Mouse (Mus musculus): ENCODE data around the gene Bckdha. TPM values are rescaled to one million over a fixed set of nuclear protein-coding genes. Genes with fewer than 3 reads are reported as not detected.

Gene Bckdha
- polyA plus RNA-seq, 1 experiment from 2014 or later = 69.1 TPM

DNA sequence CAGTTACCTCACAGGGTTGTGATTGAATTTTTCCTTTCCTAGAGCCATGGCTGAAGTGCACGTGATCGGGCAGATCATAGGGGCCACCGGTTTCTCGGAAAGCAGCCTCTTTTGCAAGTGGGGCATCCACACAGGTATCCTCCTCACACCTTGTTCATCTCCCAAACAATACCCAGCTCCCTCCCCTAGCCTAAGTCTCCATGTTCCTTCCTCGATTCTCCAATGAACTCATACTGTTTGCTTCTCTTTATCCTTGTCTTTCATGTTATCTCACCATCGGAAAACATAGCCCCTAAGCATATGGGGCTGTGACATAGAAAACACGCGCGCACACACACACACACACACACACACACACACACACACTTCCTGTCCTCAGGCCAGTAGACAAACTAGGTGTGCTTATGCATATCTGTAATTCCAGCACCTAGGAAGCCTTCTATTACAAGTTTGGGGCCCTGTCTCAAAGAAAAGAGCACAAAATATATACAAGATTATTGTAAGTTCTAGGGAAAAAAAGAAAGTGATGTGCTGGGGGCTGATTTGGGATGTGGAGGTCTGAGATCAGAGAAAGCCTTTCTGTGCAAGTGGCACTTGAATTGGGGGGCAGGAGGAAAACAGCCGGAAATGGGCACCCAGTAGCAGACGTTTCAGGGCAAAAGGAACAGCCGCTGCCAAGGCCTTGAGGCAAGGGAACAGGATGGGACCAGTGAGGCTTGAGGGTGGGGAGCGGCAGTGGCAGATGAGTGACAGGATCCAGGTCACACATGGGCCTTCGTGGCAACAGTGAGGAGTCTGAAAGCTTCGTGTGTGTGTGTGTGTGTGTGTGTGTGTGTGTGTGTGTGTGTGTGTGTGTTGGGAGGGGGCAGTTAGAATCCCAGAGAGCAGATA is 22.8 kb upstream of the Bckdha start:
- peak; percentile 79 for DNase-seq (ENCODE audit: low spot score)

- peak; percentile 97 for DNase-seq (ENCODE audit: low spot score)
Measured at GRCm38 (mm10) chr7:25680514-25681258, 21.9 kb upstream of the Bckdha start, which contains the start of gene B9d2. Gene B9d2, plus strand, starts transcription at chr7:25680780.

DNA sequence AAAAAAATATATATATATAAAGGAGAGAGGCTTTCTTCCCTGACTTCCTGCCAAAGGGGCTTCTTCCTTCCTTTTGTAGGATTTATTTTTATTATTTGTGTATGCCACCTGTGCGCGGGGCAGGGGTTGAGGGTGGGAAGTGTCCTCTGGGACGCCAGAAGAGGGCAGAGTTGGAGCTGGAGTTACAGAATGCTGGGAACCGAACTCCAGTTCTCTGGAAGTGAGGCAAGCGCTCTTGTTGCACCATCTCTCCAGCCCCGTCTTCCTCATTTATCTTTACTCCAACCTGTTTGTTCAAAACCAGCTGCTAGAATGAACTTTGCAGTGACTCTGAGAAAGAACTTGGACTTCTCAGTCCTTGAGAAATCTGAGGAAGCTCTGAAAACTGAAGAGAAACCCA is 21.2 kb upstream of the Bckdha start:
- DNase-seq (ENCODE audit: low spot score) = no peak

DNA sequence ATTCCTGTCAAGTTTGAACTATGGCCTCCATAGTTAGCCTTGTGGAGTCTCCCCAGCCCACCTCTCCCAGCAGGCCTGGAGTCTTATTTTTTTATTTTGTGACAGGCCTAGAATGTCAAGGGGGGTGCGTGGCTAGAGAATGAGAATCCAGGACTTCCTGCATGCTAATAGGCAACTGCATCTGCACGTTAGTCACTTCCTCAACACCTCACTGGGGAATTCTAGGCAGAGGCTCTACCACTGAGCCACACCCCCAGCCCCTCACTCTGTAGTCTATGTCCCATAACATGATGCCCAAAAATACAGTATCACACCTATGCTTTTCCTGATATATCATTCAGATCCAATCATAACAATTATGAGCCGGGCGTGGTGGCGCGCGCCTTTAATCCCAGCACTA is 18.2 kb upstream of the Bckdha start:
- DNase-seq (ENCODE audit: low spot score) = no peak

GRCm38 (mm10) chr7:25676085-25676781 is 17.5 kb upstream of the Bckdha start:
- DNase-seq (ENCODE audit: low spot score) = no peak

- DNase-seq (ENCODE audit: low spot score) = no peak
Measured at GRCm38 (mm10) chr7:25675405-25675804, 16.6 kb upstream of the Bckdha start.

GRCm38 (mm10) chr7:25674719-25675300 is 16.0 kb upstream of the Bckdha start, which contains the start of gene Tmem91:
Gene Tmem91, minus strand, starts transcription at chr7:25675166.
- peak; percentile 30 for DNase-seq (ENCODE audit: low spot score)

DNA sequence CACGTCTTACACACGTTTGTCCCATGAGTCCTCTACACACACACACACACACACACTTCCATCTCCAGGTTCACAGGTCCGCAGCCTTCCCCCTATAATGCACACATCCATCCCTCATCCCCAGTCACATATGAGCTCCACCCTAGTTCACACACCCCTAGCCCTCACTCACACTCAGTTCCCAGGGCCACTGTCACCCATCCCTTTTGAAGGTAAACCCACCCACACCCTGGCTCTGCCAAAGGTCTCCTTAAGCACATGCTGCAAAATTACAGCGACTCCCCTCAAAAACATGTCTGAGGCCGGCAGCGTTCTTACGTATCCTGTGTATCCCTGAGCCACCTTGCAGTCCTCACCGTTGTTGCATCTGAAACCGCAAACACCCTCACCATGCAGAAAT is 15.5 kb upstream of the Bckdha start:
- no peak for DNase-seq (ENCODE audit: low spot score)

DNA sequence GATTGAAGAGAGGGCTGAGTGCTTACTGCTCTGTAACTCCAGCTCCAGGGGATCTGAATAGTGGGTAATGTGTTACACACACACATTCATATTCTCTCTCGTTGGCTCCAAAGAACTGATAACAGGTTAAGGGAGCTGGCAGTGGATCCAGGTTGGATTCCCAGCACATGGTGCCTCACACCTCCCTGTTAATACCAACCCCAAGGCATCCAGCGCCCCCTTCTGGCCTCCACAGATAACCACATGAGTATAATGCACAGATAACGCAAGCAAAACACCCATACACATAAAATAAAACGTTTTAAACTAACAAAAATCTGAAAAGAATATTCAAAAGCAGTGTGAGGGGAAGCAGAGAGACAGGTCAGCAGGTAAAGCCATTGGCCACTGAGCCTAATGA is 13.7 kb upstream of the Bckdha start:
- DNase-seq (ENCODE audit: low spot score) = no peak

- no peak for DNase-seq (ENCODE audit: low spot score)
Measured at GRCm38 (mm10) chr7:25671686-25672085, 12.9 kb upstream of the Bckdha start.

- no peak for DNase-seq (ENCODE audit: low spot score)
Measured at GRCm38 (mm10) chr7:25670096-25670495, 11.3 kb upstream of the Bckdha start.

GRCm38 (mm10) chr7:25669631-25670030 is 10.8 kb upstream of the Bckdha start:
- no peak for DNase-seq (ENCODE audit: low spot score)

GRCm38 (mm10) chr7:25669158-25669557 is 10.4 kb upstream of the Bckdha start:
- DNase-seq (ENCODE audit: low spot score) = no peak

GRCm38 (mm10) chr7:25666381-25666780 is 7.6 kb upstream of the Bckdha start:
- no peak for DNase-seq (ENCODE audit: low spot score)

- DNase-seq (ENCODE audit: low spot score) = no peak
Measured at GRCm38 (mm10) chr7:25657785-25658184, 996 bp downstream of the Bckdha start.

- DNase-seq (ENCODE audit: low spot score) = no peak
Measured at GRCm38 (mm10) chr7:25655601-25656428, 3.0 kb downstream of the Bckdha start.

GRCm38 (mm10) chr7:25652244-25652759 is 6.5 kb downstream of the Bckdha start:
- no peak for DNase-seq (ENCODE audit: low spot score)

DNA sequence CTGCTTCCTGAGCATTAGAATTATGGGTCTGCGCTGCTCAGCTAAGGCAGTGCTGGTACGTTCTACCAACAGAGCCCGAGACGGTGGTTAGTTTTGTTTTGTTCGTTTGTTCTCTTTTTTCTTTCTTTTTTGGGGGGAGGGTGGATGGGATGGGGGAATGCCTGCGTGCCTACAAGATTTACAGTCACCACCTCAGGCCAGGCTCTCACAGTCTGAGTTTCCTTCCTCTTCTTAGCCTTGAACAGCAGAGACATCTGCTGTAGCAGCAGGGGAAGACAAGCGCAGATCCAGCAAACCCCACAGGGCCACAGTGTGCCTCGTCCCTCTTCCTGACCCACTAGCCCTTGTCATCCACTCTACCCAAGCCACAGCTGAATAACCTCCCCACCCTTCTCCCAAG is 7.5 kb downstream of the Bckdha start:
- DNase-seq (ENCODE audit: low spot score) = peak; percentile 68

DNA sequence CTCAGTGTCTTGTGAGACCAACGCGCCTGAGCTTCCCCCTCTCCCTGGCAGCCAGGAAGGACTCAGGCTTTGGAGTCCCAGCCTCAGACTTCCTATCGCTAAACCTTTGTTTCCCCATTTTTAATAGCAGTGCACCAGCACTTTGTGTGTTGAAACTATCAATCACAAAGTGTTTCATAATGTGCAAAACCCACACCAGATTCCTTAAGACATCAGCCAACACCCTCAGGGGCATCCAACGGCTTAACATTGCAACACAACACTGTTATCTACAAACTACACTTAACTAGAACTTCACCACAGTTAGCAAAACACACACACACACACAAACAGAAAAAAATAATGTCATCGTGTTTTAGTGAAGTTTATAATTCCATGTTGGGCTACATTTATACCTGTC is 8.9 kb downstream of the Bckdha start:
- no peak for DNase-seq (ENCODE audit: low spot score)

DNA sequence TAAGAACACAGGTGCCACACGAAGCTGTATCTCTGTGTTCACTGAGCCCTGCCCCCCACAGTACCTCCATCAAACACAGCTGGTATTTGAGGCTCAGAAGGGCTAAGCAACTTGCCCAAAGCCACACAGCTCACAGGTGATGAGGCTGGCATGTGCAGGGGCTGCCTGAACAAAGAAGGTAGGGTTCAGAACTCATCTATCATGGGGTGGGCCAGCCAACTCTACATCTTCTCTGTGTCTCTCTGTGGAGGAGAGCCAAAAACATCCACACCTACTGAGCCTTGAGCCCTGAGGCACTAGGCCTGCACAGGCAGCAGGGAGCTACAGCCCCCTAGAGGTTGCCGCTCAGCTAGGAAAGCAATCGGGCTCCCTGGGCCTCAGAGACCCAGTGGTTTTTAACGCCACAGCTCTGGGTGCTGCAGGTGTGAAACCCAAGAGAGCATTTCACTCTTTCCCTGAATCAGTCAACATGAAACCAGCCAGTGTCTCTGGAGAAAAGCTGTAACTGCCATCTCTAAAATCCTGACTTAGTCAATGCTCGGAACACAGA is 11.1 kb downstream of the Bckdha start:
- peak; percentile 89 for DNase-seq (ENCODE audit: low spot score)

All from thymus, postnatal 0 days (tissue).